Mouse (Mus musculus) liver, postnatal 0 days (tissue): ENCODE data around the gene Slc30a6.

Experiments used
- CTCF ChIP-seq: sonication (generic); IDR thresholded peaks from 2 replicates; pipeline ENCODE4 v1.5.1; 2016; ENCODE audit warnings: antibody characterized with exemption, low read depth
- EP300 ChIP-seq: IDR thresholded peaks from 2 replicates; pipeline ENCODE4 v1.6.1; 2016; ENCODE audit warnings: antibody characterized with exemption, low read depth, mild to moderate bottlenecking

DNA sequence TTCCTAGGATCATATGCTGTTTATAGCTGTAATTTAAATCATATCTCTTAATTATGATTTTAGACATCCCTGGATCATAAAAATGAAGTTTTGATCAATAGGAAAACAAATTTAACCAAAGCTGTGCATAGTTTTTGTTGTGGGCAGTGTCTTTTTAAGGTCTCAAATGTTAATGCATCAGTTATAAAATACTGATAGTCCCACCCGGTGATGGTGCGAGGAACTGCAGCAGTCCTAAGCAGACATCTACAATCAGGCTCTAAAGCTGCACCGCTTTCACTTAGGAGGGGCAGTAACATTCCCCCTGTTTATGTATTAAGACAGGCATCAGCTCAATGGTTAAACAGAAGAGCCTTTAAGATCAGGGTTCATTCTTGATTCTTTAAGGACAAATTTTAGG is 5.6 kb upstream of the Slc30a6 start:
- TF ChIP-seq CTCF: no peak
- no peak for TF ChIP-seq EP300
